Mouse (Mus musculus): ENCODE results near the gene Rps9. TPM values are rescaled to one million over a fixed set of nuclear protein-coding genes. Genes with fewer than 3 reads are reported as not detected.

Rps9 gene
- 785 and 888 TPM in 2 replicates for total RNA-seq (2014; rRNA removed; ENCODE audit: low replicate concordance)
- 816 and 864 TPM in 2 replicates for polyA plus RNA-seq (2015; fragmentation: Nextera tagmentation; extraction: Ambion mirVana)

GRCm38 (mm10) chr7:3703879-3704441 is at the start of gene Rps9:
TSS of gene Rps9 (plus strand) at chr7:3703993.
- Histone ChIP-seq H3K4me3 (ENCODE audit: low read depth, low read length) (peak within 1 kb of the TSS; percentile 66), H3K27ac (ENCODE audit: low read depth) (peak within 1 kb of the TSS; percentile 95), H3K36me3 (replicated peaks; ENCODE audit: control insufficient read depth, insufficient read depth, low read length) (peaks cover 42% of the 10 kb centered on the region), H3K27me3 (ENCODE audit: control insufficient read depth, insufficient read depth, low read length) (no peaks in the 10 kb centered on the region), H3K9me3 (replicated peaks; ENCODE audit: control insufficient read depth, low read length) (no peaks in the 10 kb centered on the region), H3K4me1 (ENCODE audit: control insufficient read depth, insufficient read depth) (peaks cover 16% of the 10 kb centered on the region), H3K4me2 (ENCODE audit: low read depth, low read length) (peak within 1 kb of the TSS; percentile 89), H3K9ac (replicated peaks; ENCODE audit: low read depth, low read length) (peak within 1 kb of the TSS; percentile 71)
- WGBS, result 2% methylated on average over 42 of the region's 42 CpGs
- DNase-seq (ENCODE audit: low spot score), result peak; percentile 97
- TF ChIP-seq CTCF (IDR thresholded peaks at IDR 0.05; ENCODE audit: low read depth) (no peak; the same call in 1 of the 2 replicates), EP300 (IDR thresholded peaks at IDR 0.05; ENCODE audit: low read depth) (0 out of 2 replicates have a peak, but pooled peaks have one; percentile 62)
- ATAC-seq (ENCODE audit: insufficient read depth, low read depth), result peak; percentile 96

- H3K27me3 ChIP-seq (ENCODE audit: control insufficient read depth, insufficient read depth, low read length), result no peaks in the 10 kb centered on the region
- no peak overlapping the region for H3K4me3 ChIP-seq (ENCODE audit: low read depth, low read length)
- H3K9me3 ChIP-seq (replicated peaks; ENCODE audit: control insufficient read depth, low read length), result no peaks in the 10 kb centered on the region
- ATAC-seq (ENCODE audit: insufficient read depth, low read depth), result no peak
- no peak overlapping the region for H3K4me2 ChIP-seq (ENCODE audit: low read depth, low read length)
- TF ChIP-seq CTCF (IDR thresholded peaks at IDR 0.05; ENCODE audit: low read depth) (no peak), EP300 (IDR thresholded peaks at IDR 0.05; ENCODE audit: low read depth) (no peak)
- H3K9ac ChIP-seq (replicated peaks; ENCODE audit: low read depth, low read length), result no peak overlapping the region
- H3K36me3 ChIP-seq (replicated peaks; ENCODE audit: control insufficient read depth, insufficient read depth, low read length), result peaks cover 99% of the 10 kb centered on the region
- 78% methylated on average over 4 of the region's 4 CpGs for WGBS
- H3K27ac ChIP-seq (ENCODE audit: low read depth), result no peak overlapping the region
- DNase-seq (ENCODE audit: low spot score), result no peak
- H3K4me1 ChIP-seq (ENCODE audit: control insufficient read depth, insufficient read depth), result no peaks in the 10 kb centered on the region
These were observed 46.8 kb upstream of the Rps9 start for GRCm38 (mm10) chr7:3656966-3657365.

- no peak overlapping the region for H3K4me2 ChIP-seq (ENCODE audit: low read depth, low read length)
- ATAC-seq (ENCODE audit: insufficient read depth, low read depth), result no peak
- no peak overlapping the region for H3K9ac ChIP-seq (replicated peaks; ENCODE audit: low read depth, low read length)
- 91% methylated on average over 14 of the region's 14 CpGs for WGBS
- peaks cover 2% of the 10 kb centered on the region; the same call in 1 of the 2 replicates for H3K4me1 ChIP-seq (ENCODE audit: control insufficient read depth, insufficient read depth)
- H3K4me3 ChIP-seq (ENCODE audit: low read depth, low read length), result no peak overlapping the region
- peaks cover 99% of the 10 kb centered on the region for H3K36me3 ChIP-seq (replicated peaks; ENCODE audit: control insufficient read depth, insufficient read depth, low read length)
- no peak for TF ChIP-seq CTCF (IDR thresholded peaks at IDR 0.05; ENCODE audit: low read depth)
- TF ChIP-seq EP300 (IDR thresholded peaks at IDR 0.05; ENCODE audit: low read depth), result no peak
- H3K9me3 ChIP-seq (replicated peaks; ENCODE audit: control insufficient read depth, low read length), result no peaks in the 10 kb centered on the region
- H3K27me3 ChIP-seq (ENCODE audit: control insufficient read depth, insufficient read depth, low read length), result no peaks in the 10 kb centered on the region
- H3K27ac ChIP-seq (ENCODE audit: low read depth), result no peak overlapping the region
- no peak for DNase-seq (ENCODE audit: low spot score)
These were observed 45.2 kb upstream of the Rps9 start for GRCm38 (mm10) chr7:3658578-3658977.

GRCm38 (mm10) chr7:3664524-3665214 is 39.1 kb upstream of the Rps9 start:
- ATAC-seq (ENCODE audit: insufficient read depth, low read depth) (peak; percentile 31), DNase-seq (ENCODE audit: low spot score) (peak; percentile 49)
- no peaks in the 10 kb centered on the region for H3K27me3 ChIP-seq (ENCODE audit: control insufficient read depth, insufficient read depth, low read length)
- H3K4me1 ChIP-seq (ENCODE audit: control insufficient read depth, insufficient read depth), result peaks cover 18% of the 10 kb centered on the region
- H3K36me3 ChIP-seq (replicated peaks; ENCODE audit: control insufficient read depth, insufficient read depth, low read length), result peaks cover 39% of the 10 kb centered on the region
- peak overlapping the region; percentile 75 for H3K9ac ChIP-seq (replicated peaks; ENCODE audit: low read depth, low read length)
- H3K4me3 ChIP-seq (ENCODE audit: low read depth, low read length), result peak overlapping the region; percentile 77
- H3K4me2 ChIP-seq (ENCODE audit: low read depth, low read length), result peak overlapping the region; percentile 66
- peak overlapping the region; percentile 91 for H3K27ac ChIP-seq (ENCODE audit: low read depth)
- H3K9me3 ChIP-seq (replicated peaks; ENCODE audit: control insufficient read depth, low read length), result no peaks in the 10 kb centered on the region
- WGBS, result 23% methylated on average over 15 of the region's 15 CpGs
- TF ChIP-seq EP300 (IDR thresholded peaks at IDR 0.05; ENCODE audit: low read depth) (no peak), CTCF (IDR thresholded peaks at IDR 0.05; ENCODE audit: low read depth) (no peak)

GRCm38 (mm10) chr7:3665215-3666114 is 38.3 kb upstream of the Rps9 start, which contains the start of gene Leng1:
TSS of gene Leng1 (minus strand) at chr7:3665840.
- peaks cover 18% of the 10 kb centered on the region for H3K4me1 ChIP-seq (ENCODE audit: control insufficient read depth, insufficient read depth)
- no peaks in the 10 kb centered on the region for H3K9me3 ChIP-seq (replicated peaks; ENCODE audit: control insufficient read depth, low read length)
- peak within 1 kb of the TSS; percentile 75 for H3K9ac ChIP-seq (replicated peaks; ENCODE audit: low read depth, low read length)
- H3K36me3 ChIP-seq (replicated peaks; ENCODE audit: control insufficient read depth, insufficient read depth, low read length), result peaks cover 31% of the 10 kb centered on the region
- peak within 1 kb of the TSS; percentile 91 for H3K27ac ChIP-seq (ENCODE audit: low read depth)
- no peaks in the 10 kb centered on the region for H3K27me3 ChIP-seq (ENCODE audit: control insufficient read depth, insufficient read depth, low read length)
- TF ChIP-seq EP300 (IDR thresholded peaks at IDR 0.05; ENCODE audit: low read depth), result no peak
- TF ChIP-seq CTCF (IDR thresholded peaks at IDR 0.05; ENCODE audit: low read depth), result no peak
- 2% methylated on average over 45 of the region's 45 CpGs for WGBS
- peak within 1 kb of the TSS; percentile 77 for H3K4me3 ChIP-seq (ENCODE audit: low read depth, low read length)
- H3K4me2 ChIP-seq (ENCODE audit: low read depth, low read length), result peak within 1 kb of the TSS; percentile 71
- peak; percentile 99 for DNase-seq (ENCODE audit: low spot score)
- ATAC-seq (ENCODE audit: insufficient read depth, low read depth), result peak; percentile 98
